Mouse (Mus musculus) megakaryocyte-erythroid progenitor cell, adult 5 weeks (primary cell): Measurements from ENCODE around the gene Orc1. TPM values are rescaled to one million over a fixed set of nuclear protein-coding genes. Genes with fewer than 3 reads are reported as not detected.

Experiments
- polyA plus RNA-seq: library from polyadenylated mRNA; stranded (reverse); fragments of >175 nt; gene quantifications from 2 replicates; pipeline ENCODE4 v1.2.3, GENCODE M21; 2012

Gene Orc1
- polyA plus RNA-seq: 19.5 and 24.8 TPM in 2 replicates

GRCm38 (mm10) chr4:108578840-108579742 lies at the start of gene Orc1, which contains the start of gene Prpf38a:
Orc1 (plus strand) TSS chr4:108579423.
Prpf38a (minus strand) TSS chr4:108579336.

GRCm38 (mm10) chr4:108619587-108620341 lies 40.5 kb downstream of the Orc1 start, which contains the start of gene Cc2d1b:
Cc2d1b (plus strand) TSS chr4:108619940.

Other genes with a start within 250 kb of the Orc1 start
- not detected in 2 replicates for gene Shisal2a, start 196.1 kb upstream of the Orc1 start, polyA plus RNA-seq
- 1.2 and 2.2 TPM in 2 replicates for gene Gpx7, start 172.5 kb upstream of the Orc1 start, polyA plus RNA-seq
- 20.4 and 24.7 TPM in 2 replicates for gene Tut4, start 120.0 kb upstream of the Orc1 start, polyA plus RNA-seq
- gene Prpf38a, start 87 bp upstream of the Orc1 start, polyA plus RNA-seq: 2.3 and 4.1 TPM in 2 replicates
- 91.3 and 120 TPM in 2 replicates for gene Cc2d1b, start 40.5 kb downstream of the Orc1 start, polyA plus RNA-seq
- gene 3110021N24Rik, start 140.2 kb downstream of the Orc1 start, polyA plus RNA-seq: not detected in 2 replicates
- 0.03 and 0.05 TPM in 2 replicates for gene Zfyve9, start 201.4 kb downstream of the Orc1 start, polyA plus RNA-seq